Mouse (Mus musculus) erythroid progenitor cell, adult 5-6 weeks (primary cell): Measurements from ENCODE around the gene Flot1. TPM values are rescaled to one million over a fixed set of nuclear protein-coding genes. Genes with fewer than 3 reads are reported as not detected.

Experiments
- ATAC-seq: replicated peaks from 2 replicates; pipeline ENCODE4 v1.8.0; 2016; ENCODE audit warnings: moderate number of reproducible peaks, mild to moderate bottlenecking, moderate TSS enrichment, inconsistent platforms; ENCODE audit not compliant: poor library complexity, low FRiP score, severe bottlenecking
- total RNA-seq, 2 experiments: library from RNA; stranded (forward) in 1 of 2; stranded (reverse) in 1 of 2; fragments of 150-400 nt in 1 of 2; fragments of 186-747, 209-891 nt in 1 of 2; gene quantifications; 2 replicates each; pipeline versions ENCODE4 v1.2.3 to v1.2.4; 2015 to 2017; ENCODE audit warnings: low replicate concordance in 2 of 2

The Flot1 gene
- total RNA-seq, 2 experiments from 2014 or later: 19.3 to 29.1 TPM

DNA sequence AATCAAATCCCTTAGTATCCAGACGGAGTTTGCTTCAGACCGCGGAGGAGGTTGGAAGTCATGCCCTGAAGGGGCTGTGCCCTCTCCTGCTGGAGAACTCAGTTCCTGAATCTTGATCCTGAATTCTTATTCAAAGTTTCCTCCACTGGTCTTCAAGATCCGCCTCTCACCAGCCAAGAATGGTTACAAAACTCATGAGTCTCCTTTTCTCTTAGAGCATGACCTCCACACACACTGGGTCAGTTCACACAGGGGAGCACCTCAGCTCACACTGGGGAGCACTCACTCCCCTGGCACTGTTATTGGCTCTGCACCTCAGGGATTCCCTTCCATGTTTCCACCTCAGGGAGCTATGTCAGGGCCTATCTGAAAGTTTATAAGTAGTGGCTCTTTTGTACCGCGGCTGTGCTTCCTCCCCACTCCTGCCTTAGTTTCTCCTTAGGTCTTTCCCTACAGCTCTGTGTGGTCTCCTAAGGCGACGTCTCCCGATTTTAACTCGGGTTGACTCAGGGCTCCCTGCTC lies 41.9 kb downstream of the Flot1 start:
- no peak for ATAC-seq

DNA sequence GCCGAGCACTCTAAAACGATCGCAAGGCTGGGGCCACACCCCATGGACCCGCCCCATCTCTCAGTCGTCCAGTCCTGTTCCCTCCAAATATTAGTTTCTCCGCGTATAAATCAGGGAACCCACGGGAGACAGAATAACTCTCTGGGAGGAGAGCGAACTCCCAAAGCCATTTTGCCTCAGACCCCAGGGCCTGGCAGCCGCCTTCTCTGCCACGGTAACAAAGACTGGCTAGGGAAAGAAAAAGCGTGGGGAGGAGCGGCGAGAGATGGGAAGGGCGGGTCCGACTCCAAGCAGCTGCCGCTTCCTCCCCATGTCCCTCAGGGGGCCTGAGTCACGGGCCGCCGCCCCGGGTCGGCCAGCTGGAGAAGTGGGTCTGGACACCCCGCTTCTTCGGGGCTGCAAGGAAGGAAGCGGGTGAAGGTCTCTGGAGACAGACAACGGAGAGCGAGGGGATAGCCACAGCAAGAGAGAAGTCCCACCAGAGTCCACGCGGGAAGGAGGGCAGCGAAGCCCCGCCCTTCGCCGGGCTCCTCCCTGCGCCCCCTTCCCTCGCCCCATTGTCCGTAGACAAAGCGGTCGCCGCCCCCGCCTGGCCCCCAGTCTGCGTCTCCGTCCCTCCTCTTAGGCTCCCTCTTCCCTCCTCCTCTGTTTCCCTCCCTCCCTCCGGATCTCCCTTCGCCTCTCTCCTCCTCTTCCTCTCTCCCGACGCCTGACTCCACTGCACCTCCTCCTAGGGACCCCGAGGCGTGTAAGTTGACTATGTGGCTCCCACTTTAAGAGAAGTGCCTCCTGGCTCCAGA lies 42.7 kb downstream of the Flot1 start, which contains the start of gene Ppp1r18:
Gene Ppp1r18, plus strand, starts transcription at position 113 of the 800 bp plus-strand sequence.
- ATAC-seq: no peak

DNA sequence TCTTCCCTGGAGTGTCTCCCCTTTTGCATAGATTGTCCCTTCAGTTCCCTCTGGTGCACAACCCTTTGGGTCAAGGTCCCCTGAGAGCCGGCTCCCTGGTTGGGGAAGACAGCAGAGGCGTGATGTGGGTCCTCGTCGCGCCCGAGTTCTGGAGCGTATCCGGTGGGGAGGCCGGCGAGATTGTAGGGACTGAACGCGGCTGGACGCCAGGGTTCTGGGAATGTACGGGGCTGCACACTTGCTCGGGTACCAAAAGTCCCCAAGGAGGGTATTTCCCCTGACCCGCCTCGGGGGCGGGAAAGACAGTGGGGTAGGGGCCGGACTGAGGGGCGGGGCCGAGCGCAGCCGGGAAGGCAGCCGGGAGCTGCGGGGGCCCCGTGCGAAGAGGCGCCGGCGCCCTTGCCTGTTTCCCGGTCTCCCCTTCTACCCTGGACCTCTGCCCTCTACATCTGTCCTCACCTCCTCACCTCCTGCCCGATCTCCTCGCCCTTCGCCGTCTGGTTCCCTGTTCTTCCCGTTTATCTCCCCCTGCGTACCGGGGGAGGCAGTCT lies 43.3 kb downstream of the Flot1 start:
- no peak for ATAC-seq

DNA sequence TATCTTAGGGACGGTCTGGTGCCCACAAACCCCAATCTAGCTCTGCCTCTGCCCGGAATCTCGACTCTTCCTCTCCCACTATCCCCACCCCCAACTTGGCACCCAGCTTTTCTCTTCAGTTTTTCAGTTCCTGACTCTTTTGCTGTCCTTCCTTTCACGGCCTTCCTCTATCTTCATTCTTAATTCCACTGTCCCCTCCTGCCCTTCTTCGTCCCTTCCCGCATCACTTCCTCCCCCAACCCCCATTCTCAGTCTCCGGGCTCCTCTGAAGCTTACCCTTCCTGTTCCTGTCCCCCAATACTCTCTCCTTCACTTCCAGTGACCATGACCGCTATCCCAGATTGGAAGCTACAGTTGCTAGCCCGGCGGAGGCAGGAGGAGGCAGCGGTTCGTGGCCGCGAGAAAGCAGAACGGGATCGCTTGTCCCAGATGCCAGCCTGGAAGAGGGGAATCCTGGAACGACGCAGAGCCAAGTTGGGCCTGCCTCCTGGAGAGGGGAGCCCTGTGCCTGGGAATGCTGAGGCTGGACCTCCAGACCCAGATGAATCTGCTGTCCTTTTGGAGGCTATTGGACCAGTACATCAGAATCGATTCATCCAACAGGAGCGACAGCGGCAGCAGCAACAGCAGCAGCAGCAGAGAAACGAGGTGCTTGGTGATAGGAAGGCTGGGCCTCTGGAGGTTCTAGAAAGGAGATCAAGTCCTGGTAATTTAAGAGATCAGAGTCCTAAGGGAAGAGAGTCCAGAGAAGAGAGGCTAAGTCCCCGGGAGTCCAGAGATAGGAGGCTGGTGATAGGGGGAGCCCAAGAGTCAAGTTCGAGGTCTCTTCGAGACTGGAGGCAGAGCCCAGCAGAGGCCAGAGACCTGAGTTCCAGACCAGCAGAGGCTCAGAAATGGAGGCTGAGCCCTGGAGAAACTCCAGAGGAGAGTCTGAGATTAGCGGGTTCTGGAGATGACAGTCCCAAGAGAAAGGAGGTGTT lies 44.2 kb downstream of the Flot1 start:
- peak; percentile 48; the same call in 1 of the 2 replicates for ATAC-seq

DNA sequence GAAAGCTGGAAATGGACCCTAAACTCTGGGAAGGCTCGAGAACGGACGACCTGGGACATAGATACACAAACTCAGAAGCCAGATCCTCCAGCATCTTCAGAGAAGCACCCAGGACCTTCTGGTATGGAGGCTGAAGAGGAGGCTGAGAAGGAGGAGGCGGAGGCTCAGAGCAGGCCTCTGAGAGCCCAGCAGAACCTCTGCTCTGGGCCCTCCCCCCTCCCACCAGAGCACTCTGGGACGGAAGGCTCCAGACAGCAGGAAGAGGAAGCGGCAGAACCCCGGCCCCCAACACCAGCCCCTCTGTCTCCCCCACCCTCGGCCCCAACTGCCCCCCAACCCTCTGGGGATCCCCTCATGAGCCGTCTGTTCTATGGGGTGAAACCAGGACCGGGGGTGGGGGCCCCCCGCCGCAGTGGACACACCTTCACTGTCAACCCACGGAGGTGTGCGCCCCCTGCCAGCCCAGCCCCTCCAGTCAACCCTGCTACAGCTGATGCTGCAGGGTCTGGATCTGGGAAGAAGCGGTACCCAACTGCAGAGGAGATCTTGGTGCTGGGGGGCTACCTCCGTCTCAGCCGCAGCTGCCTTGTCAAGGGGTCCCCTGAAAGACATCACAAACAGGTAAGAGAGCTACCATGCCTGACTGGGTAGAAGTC lies 45.3 kb downstream of the Flot1 start:
- no peak for ATAC-seq

DNA sequence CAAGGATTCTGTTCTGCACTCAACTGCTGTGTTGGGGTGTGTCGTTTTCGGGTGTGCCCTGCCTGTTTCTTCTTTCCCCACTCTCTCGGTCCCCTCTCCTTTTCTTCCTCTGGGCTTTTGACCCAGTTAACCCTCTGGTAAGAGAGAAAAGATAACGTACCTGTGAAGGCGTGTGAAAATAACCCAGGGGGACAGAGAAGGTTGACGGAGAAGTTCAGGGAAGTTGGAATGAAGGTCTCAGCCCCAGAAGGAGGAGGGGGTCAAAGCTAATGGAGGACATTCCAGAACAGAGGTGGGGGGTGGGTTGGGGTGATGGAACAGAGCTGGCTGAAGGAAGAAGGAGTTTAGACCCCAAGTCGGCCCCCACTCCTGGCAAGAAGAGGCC lies 45.9 kb downstream of the Flot1 start:
- no peak for ATAC-seq

DNA sequence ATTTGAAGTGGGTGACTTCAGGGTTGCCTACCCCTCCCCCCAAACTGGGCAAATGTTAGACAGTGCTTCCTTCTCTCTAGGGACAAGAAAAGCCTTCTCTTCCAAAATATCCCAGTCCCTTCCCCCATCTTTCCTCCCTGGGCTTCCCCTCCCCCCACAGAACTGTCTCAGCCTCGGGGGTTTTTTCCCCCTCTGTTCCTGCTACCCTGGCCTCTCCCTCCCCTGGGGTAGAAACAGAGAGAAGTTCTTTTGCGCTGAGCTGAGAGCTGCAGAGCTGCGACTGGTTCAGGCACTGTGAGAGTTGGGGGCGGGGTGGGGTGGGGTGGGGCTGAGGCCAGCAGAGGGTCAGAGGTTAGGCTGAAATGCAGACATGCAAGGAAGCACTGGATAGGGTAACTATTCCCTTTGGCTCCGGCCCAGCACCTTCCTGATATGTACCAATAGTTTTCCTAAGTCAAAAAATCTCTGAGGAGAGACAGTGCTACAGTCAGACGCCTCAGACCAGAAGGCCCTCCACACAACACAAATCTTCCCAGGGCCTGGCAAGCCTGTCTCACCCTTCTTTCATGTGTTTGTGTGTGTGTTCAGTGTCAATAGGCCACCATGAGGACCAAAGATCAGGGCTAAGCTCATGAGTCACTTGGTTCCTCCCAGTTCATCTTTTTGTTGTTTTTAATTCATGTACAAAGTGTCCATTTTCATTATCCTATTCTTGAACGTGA lies 46.5 kb downstream of the Flot1 start:
- no peak for ATAC-seq

DNA sequence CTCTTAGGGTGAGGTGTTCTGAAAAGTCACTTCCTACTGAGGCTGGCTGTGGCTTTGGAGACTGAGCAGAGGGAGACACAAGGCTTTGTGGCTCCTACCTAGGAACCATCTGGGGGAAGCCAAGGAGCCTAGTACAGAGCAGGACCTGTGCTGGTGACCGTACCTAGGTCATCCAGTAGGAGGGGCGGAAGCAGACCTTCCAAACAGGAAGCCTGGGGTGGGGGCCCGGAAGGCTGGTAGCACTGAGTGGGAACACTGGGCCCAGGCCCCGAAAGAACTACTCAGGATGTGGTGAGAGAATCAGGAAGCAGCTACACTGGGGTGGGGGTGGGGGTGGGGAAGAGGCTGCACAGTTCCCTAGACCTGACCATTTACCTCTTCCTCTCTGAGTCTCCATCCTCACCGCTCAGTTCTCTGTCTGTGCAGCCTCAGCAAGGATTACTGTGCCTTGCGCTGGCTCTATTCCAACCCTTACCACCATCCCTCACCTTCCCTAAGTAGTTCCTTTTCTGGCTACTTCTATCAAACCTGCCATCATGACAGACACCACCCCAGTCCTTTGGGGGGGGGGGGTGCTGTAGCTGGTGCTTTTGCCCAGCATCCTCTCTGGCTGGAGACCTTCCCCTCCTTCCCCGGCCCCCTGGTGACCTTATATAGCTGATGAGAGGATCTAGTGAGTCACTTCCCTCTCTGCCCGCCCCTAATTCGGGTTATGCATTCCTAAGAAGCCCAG lies 47.3 kb downstream of the Flot1 start:
- ATAC-seq: no peak

DNA sequence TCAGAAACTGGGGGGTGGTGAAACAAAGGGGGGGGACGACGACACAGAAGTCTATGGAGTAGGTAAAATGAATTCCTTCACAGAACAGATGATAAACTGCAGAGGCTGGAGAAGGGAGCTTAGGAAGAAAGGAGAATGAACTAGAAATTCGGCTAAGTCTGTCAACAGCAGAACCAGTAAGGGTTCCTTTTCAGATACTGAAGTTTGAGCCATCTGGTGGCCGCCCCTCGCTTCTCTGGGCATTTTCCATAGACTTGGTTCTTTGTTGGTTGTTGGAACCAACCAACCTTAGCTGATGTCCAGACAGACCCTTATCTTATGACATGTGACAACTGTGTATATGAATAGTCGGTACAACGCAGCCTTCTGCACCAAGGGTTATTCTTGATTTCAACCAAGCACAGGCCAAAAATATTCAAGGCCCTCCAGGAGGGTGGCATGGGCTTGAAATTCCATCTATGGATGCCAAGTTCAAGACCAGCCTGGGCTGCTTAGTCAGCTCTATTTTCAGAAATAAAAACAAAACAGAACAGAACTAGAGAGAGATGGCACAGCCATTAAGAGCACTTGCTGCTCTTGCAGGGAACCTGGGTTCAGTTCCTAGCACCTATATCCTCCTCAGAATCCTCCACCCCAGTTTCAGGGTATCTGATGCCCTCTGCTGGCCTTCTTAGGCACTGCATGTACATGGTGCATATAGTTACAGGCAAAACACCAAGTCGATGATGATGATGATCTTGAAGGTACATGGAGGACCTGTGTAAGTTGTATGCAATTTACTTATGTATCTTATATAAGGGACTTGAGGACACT lies 48.1 kb downstream of the Flot1 start:
- no peak for ATAC-seq

DNA sequence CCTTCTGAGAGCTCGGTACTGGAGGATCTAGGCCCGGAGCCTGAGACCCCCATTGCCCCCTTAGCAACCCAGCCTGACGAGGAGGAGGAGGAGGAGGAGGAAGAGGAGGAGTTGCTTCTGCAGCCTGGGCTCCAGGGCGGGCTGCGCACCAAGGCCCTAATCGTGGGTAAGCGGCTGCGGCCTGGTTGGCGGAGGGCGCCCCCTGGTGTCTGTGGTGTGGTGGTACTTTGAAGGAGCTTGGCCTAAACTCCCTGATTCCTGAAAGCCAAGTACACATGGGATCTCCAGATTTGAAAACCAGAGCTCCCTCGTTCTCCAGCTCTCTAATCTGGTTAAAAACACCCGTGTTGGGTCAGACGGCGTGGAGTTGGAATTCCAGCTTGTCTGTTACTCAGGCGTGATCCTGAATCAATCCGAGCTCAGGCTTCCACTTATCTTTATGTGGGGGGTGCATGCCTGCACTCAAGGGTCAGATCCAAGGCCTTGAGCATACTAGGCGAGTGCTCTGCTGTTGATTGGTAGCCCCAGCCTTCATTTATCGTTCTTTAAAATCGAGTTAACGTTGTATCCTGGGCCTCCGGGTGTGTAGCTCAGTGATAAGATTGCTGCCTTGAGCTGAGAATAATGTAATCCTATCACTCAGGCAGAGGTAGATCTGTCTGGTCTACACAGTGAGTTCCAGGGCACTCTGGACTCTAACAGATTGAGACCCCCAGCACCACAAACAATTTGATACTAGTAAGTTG lies 50.9 kb downstream of the Flot1 start:
- peak; percentile 97 for ATAC-seq

DNA sequence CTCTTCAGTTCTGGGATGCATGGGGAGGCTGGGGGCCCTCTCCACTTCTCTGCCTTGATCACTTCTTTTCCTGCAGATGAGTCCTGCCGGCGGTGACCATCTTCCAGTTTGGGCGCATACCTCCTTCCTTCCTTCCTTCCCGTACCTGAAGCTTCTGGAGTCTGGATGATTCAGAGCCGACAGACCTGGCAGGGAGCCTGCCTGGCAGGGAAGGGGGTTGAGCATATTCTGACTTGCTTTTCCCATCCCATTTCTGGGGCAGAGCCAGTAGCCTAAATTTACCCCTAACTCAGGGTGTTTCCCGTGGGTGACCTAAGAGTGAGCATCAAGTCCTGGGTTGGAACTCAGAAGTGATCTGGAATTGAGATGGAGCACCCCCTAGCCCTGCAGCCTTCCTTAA lies 51.7 kb downstream of the Flot1 start:
- no peak for ATAC-seq

DNA sequence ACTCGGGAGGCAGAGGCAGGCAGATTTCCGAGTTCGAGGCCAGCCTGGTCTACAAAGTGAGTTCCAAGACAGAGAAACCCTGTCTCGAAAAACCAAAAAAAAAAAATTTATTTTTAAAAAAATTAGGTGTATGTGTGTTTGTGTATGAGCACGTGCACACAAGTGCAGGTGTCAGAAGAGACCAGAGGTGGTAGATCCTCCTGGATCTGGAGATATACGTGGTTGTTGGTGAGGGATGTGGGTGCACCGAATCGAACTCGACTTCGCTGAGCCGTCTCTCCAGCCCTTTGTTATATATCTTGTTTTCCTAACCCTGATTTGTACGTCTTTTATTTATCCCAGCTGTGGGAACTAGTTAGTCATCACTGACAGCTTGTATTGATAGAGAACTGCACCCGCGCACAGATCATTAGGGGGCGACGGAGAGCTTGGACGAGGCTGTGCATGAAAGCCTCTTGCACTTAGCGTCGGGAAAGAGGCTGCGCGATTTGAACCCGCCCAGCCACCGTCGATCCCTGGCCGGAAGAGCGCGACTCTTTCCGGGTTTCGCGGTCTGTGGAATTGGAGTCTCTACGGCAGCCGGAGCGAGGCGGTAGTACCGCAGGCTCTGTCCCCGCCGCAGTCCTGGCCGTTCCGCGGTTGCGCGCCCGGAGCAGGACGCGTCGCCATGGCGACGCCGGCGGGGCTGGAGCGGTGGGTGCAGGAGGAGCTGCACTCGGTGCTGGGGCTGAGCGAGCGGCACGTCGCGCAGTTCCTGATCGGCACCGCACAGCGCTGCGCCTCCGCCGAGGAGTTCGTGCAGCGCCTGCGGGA lies 56.4 kb downstream of the Flot1 start, which contains the start of gene Dhx16:
Gene Dhx16, plus strand, starts transcription at position 575 of the 813 bp plus-strand sequence.
- ATAC-seq: peak; percentile 96
